Mouse (Mus musculus) left cerebral cortex, postnatal 10 days (tissue): Measurements from ENCODE around the gene Ascl4. TPM values are rescaled to one million over a fixed set of nuclear protein-coding genes. Genes with fewer than 3 reads are reported as not detected.
A peak's percentile ranks its signal among the peaks of the same experiment; 100 is the strongest.

Experiments
- DNase-seq, 2 experiments: peaks; one replicate each; pipeline ENCODE4 v3.0.0; 2021 to 2022; ENCODE audit warnings: low spot score in 2 of 2, mixed read lengths in 1 of 2; ENCODE audit errors: extremely low spot score in 1 of 2
- intact Hi-C: fragments of 180-260 bp; cut with DNase I; formaldehyde crosslinking; loops from one replicate; pipeline ENCODE4 v1.15.1; 2025
- total RNA-seq, 2 experiments: library from RNA; stranded (reverse); gene quantifications; 2 replicates each; pipeline ENCODE4 v1.2.3; 2021

The Ascl4 gene
- total RNA-seq, 2 experiments from 2014 or later: 0.22 to 0.26 TPM

DNA sequence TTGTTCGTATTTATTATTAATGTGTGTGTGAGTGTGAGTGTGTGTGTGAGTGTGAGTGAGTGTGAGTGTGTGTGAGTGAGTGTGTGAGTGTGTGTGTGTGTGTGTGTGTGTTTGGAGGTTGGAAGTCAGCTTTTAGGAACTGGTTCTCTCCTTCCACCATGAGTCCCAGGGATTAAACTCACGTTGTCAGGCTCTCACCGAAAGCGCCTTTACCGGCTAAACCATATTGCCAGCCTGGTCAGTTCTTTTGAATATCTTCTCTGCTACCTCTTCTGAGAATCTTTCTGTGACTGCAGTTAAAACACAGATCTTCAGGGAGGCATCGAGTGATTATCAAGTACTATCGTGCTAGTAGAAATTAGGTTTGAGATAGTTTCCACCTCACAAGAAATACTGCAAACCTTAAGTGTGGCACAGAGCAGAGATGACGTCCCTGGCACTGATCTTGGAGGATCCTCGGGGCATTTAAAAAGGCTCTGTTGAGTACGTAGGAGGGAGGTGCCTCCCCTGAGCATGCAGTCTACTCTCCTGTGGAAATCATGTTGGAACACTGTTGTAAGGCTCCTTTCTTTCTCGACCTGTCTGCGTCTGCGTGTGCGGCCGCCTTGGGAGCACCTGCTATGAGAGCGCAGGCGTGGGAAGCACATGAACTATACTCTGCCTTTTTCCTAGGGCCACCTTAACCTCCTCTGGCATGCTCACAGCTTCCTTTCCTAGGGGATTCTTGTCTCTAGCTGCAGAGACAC, 40.1 kb downstream of the Ascl4 start:
- no peak for DNase-seq
- intact Hi-C loops: loop anchor here (5.0 kb wide), 2 partner anchors 335 to 495 kb away; partner anchors contain the start of gene Timp3

GRCm38 (mm10) chr10:85968157-85968634, 40.7 kb downstream of the Ascl4 start:
- peak; percentile 80 to 84 for DNase-seq

GRCm38 (mm10) chr10:85968731-85969130, 41.2 kb downstream of the Ascl4 start:
- DNase-seq: no peak
- intact Hi-C loops: loop anchor here (5.0 kb wide), 2 partner anchors 334 to 494 kb away; partner anchors contain the start of gene Timp3

More at GRCm38 (mm10) chr10:85968157-85968634, 40.7 kb downstream of the Ascl4 start:
- intact Hi-C loops: loop anchor here (5.0 kb wide), 2 partner anchors 334 to 494 kb away; partner anchors contain the start of gene Timp3

GRCm38 (mm10) chr10:85969894-85970620, 42.6 kb downstream of the Ascl4 start:
- intact Hi-C loops: loop anchor here (5.0 kb wide), 2 partner anchors 332 to 492 kb away; partner anchors contain the start of gene Timp3

DNA sequence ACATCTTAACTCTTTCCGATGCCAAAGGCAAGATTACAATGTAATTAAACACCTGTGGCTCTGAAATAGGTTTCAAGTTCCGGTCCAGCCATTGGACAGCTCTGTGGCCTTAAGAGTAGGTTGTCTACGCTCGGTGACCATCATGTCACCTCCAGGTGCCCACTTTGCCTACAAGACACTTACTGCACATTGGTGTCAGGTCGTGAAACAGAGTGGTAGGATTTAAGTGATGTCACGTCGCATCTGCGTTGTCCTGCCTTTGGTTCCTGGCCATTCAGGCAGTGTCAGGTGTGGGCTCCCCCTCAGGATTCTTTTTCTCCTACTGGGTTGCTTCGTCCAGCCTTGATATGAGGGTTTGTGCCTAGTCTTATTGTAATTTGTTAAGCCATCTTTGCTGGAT, 44.3 kb downstream of the Ascl4 start:
- DNase-seq: no peak
- intact Hi-C loops: no loop called here

More at GRCm38 (mm10) chr10:85969894-85970620, 42.6 kb downstream of the Ascl4 start:
- no peak for DNase-seq

DNA sequence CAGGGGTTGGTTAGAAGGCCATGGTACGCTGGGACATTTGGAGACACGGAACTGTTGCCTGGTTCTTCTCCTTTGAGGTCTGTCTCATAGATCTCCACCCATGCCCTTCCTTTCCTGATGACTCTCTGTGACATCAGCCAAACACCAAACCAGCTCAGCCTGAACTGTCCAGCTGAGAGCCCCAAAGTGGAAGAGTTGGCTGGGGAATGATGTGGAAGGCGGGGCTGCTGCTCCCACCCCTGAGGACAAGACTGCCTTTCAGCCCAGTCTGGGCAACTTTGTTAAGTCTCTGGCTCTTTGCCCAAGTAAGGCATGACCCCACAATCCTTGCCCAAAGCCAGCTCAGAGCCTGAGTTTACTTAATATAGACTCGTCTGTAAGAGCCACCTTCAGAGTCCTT, 45.4 kb downstream of the Ascl4 start:
- DNase-seq: peak; percentile 31 to 42
- intact Hi-C loops: no loop called here

GRCm38 (mm10) chr10:85989412-85990115, 62.1 kb downstream of the Ascl4 start:
- DNase-seq: no peak
- intact Hi-C loops: no loop called here

- no peak for DNase-seq
- intact Hi-C loops: no loop called here
Observed at GRCm38 (mm10) chr10:85992412-85992811, 64.9 kb downstream of the Ascl4 start.

DNA sequence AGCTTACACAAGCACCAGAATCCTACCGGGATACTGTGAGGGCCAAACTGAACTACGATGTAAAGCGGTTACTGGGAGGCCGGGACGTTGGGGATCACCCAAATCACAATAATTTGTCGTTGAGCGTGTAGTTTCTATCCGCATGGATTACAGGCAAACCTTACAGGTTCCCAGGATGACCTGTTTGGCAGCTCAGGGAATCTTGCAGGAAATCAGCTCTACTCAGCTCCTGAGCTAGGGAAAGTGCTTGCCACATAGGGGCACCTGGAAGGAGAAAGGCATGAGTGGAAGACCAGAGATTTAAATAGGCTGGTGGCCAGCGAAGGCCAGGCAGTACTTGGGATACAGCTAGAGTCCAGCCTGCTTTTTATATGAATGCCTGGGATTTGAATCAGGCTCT, 66.4 kb downstream of the Ascl4 start:
- intact Hi-C loops: no loop called here
- DNase-seq: no peak

GRCm38 (mm10) chr10:85994543-85995104, 67.1 kb downstream of the Ascl4 start:
- DNase-seq: no peak
- intact Hi-C loops: no loop called here

Other genes starting within 250 kb of the Ascl4 start
- 10 to 100 TPM; 20.0 to 20.6 TPM for gene Pwp1, start 98.2 kb upstream of the Ascl4 start, total RNA-seq
- 10 to 100 TPM; 33.8 to 38.8 TPM for gene Prdm4, start 10.5 kb upstream of the Ascl4 start, total RNA-seq
- 100 to 1,000 TPM; 105 TPM for gene Rtcb, start 30.1 kb downstream of the Ascl4 start, total RNA-seq
- gene Bpifc, start 84.2 kb downstream of the Ascl4 start, total RNA-seq: not detected
- 10 to 100 TPM; 17.7 to 23.8 TPM for gene Fbxo7, start 94.3 kb downstream of the Ascl4 start, total RNA-seq